In genomic region chr2:157076585-157076984, GRCm38 (mm10) we compare ENCODE assay signal across 10 mouse cellular contexts. TPM values are rescaled to one million over a fixed set of nuclear protein-coding genes. Genes with fewer than 3 reads are reported as not detected.
DNase-seq lines count a peak whose midpoint lies in the region; ATAC-seq and TF ChIP-seq lines count a peak whose summit lies in the region.
"Had no signal": no experiment of that assay in that cellular context is flagged by ENCODE, and none has a peak within 500 bp of the region (broad histone marks: within the 10 kb centered on the region; RNA-seq: fewer than 3 reads in every experiment).

No protein-coding gene starts in this region.

- H3K27ac ChIP-seq in layer of hippocampus, adult 2 months: peak overlapping the region; percentile 95
- H3K27ac ChIP-seq in forebrain, embryonic 10.5 days: no peak overlapping the region
- H3K27ac ChIP-seq in intestine, embryonic 14.5 days (ENCODE audit: low read depth): no peak overlapping the region
- no peak overlapping the region for H3K27ac ChIP-seq in neural tube, embryonic 14.5 days (ENCODE audit: low read depth, low read length)

- no peak for TF ChIP-seq CTCF in layer of hippocampus, adult 2 months (conservative IDR thresholded peaks at IDR 0.05)

- 89% methylated on average over 7 of the region's 7 CpGs for WGBS in forebrain, embryonic 10.5 days
- 76% methylated on average over 7 of the region's 7 CpGs for WGBS in intestine, embryonic 14.5 days
- 83% methylated on average over 7 of the region's 7 CpGs for WGBS in neural tube, embryonic 14.5 days

- no peak for DNase-seq in layer of hippocampus, adult 2 months (ENCODE audit: low spot score in 2 of 2)
- DNase-seq in layer of hippocampus, adult 11-12 months (ENCODE audit: low spot score): no peak
- no peak for DNase-seq in forebrain, embryonic 10.5 days (ENCODE audit: extremely low spot score, low spot score)
- DNase-seq in intestine, embryonic 14.5 days (ENCODE audit: low spot score): no peak
- no peak for DNase-seq in embryo, embryonic 10 days (ENCODE audit: low spot score)
- no peak for DNase-seq in left cerebral cortex, postnatal 14 days (ENCODE audit: low spot score in 2 of 2)
- DNase-seq: spleen, adult 18-20 months had no signal

- peaks cover 18% of the 10 kb centered on the region for H3K27me3 ChIP-seq in forebrain, embryonic 10.5 days (ENCODE audit: poor library complexity, severe bottlenecking)
- H3K27me3 ChIP-seq in intestine, embryonic 14.5 days (replicated peaks; ENCODE audit: control insufficient read depth, insufficient read depth, low read length): no peaks in the 10 kb centered on the region
- no peaks in the 10 kb centered on the region for H3K27me3 ChIP-seq in neural tube, embryonic 14.5 days (ENCODE audit: control insufficient read depth, insufficient read depth, low read length)

- peaks cover 49% of the 10 kb centered on the region for H3K36me3 ChIP-seq in forebrain, embryonic 10.5 days (replicated peaks)
- H3K36me3 ChIP-seq in intestine, embryonic 14.5 days (ENCODE audit: control insufficient read depth, insufficient read depth, low read length): peaks cover 12% of the 10 kb centered on the region
- H3K36me3 ChIP-seq in neural tube, embryonic 14.5 days (ENCODE audit: control insufficient read depth, insufficient read depth, low read length): no peaks in the 10 kb centered on the region

- no peak for ATAC-seq in intestine, embryonic 14.5 days (replicated peaks; ENCODE audit: low FRiP score, low TSS enrichment, low read depth)
- ATAC-seq in neural tube, embryonic 14.5 days (ENCODE audit: low read depth): no peak

- H3K9me3 ChIP-seq in forebrain, embryonic 10.5 days: no peaks in the 10 kb centered on the region
- no peaks in the 10 kb centered on the region for H3K9me3 ChIP-seq in intestine, embryonic 14.5 days (ENCODE audit: control insufficient read depth, low read length)
- H3K9me3 ChIP-seq in neural tube, embryonic 14.5 days (ENCODE audit: control insufficient read depth, low read length): no peaks in the 10 kb centered on the region

- H3K4me1 ChIP-seq in forebrain, embryonic 10.5 days: peaks cover 78% of the 10 kb centered on the region
- H3K4me1 ChIP-seq in intestine, embryonic 14.5 days (replicated peaks; ENCODE audit: control insufficient read depth, insufficient read depth, low read length): peaks cover 63% of the 10 kb centered on the region
- peaks cover 63% of the 10 kb centered on the region for H3K4me1 ChIP-seq in neural tube, embryonic 14.5 days (ENCODE audit: control insufficient read depth, insufficient read depth, low read length)

- H3K4me2 ChIP-seq in intestine, embryonic 14.5 days (ENCODE audit: low read length): peak overlapping the region; percentile 91
- H3K4me2 ChIP-seq in neural tube, embryonic 14.5 days (ENCODE audit: low read depth, low read length): peak overlapping the region; percentile 100

- H3K9ac ChIP-seq in intestine, embryonic 14.5 days (ENCODE audit: low read length): no peak overlapping the region
- H3K9ac ChIP-seq in neural tube, embryonic 14.5 days (replicated peaks; ENCODE audit: low read depth, low read length): peak overlapping the region; percentile 99; the same call in 1 of the 2 replicates

- peak overlapping the region; percentile 80 for H3K4me3 ChIP-seq in layer of hippocampus, adult 2 months
- H3K4me3 ChIP-seq in forebrain, embryonic 10.5 days: peak overlapping the region; percentile 98
- peak overlapping the region; percentile 53; the same call in 1 of the 2 replicates for H3K4me3 ChIP-seq in intestine, embryonic 14.5 days (ENCODE audit: low read depth, low read length)
- H3K4me3 ChIP-seq in neural tube, embryonic 14.5 days (ENCODE audit: low read depth, low read length): peak overlapping the region; percentile 96

- intact Hi-C loops in left cerebral cortex, postnatal 14 days (cut with DNase I): loop anchor here (5.0 kb wide), 2 partner anchors 34 to 199 kb away; no protein-coding TSS in a partner anchor

RNA-seq across cellular contexts. Expression of gene Soga1, which starts 2.5 kb away (rescaled TPM):
- 10 to 100 TPM; 31.4 to 36.3 TPM for total RNA-seq in layer of hippocampus, adult 2 months (2021)
- polyA plus RNA-seq in forebrain, embryonic 10.5 days (2016; fragmentation: Nextera tagmentation; extraction: Ambion mirVana): 3.5 and 4.0 TPM in 2 replicates
- polyA plus RNA-seq in intestine, embryonic 14.5 days (2014; fragmentation: Nextera tagmentation; extraction: Ambion mirVana): 4.7 and 6.1 TPM in 2 replicates
- polyA plus RNA-seq in neural tube, embryonic 14.5 days (2014; fragmentation: Nextera tagmentation; extraction: Ambion mirVana): 10.0 and 10.2 TPM in 2 replicates
- 10 to 100 TPM; 38.8 to 41.1 TPM for total RNA-seq in left cerebral cortex, postnatal 14 days (2021)

RNA-seq across cellular contexts. Expression of gene Tldc2, which starts 10.3 kb away (rescaled TPM):
- total RNA-seq in layer of hippocampus, adult 2 months (2021): not detected
- polyA plus RNA-seq in forebrain, embryonic 10.5 days (2016; fragmentation: Nextera tagmentation; extraction: Ambion mirVana): not detected in 2 replicates
- not detected in 2 replicates for polyA plus RNA-seq in intestine, embryonic 14.5 days (2014; fragmentation: Nextera tagmentation; extraction: Ambion mirVana)
- not detected in 2 replicates for polyA plus RNA-seq in neural tube, embryonic 14.5 days (2014; fragmentation: Nextera tagmentation; extraction: Ambion mirVana)
- total RNA-seq in left cerebral cortex, postnatal 14 days (2021): not detected
- polyA plus RNA-seq: gonadal fat pad, adult 2 months; macrophage had no signal

RNA-seq across cellular contexts. Expression of gene Samhd1, which starts 58.5 kb away (rescaled TPM):
- 10 to 100 TPM; 14.3 to 16.8 TPM for total RNA-seq in layer of hippocampus, adult 2 months (2021)
- polyA plus RNA-seq in forebrain, embryonic 10.5 days (2016; fragmentation: Nextera tagmentation; extraction: Ambion mirVana): 29.4 and 30.4 TPM in 2 replicates
- polyA plus RNA-seq in intestine, embryonic 14.5 days (2014; fragmentation: Nextera tagmentation; extraction: Ambion mirVana): 28.1 and 28.7 TPM in 2 replicates
- 13.2 and 14.9 TPM in 2 replicates for polyA plus RNA-seq in neural tube, embryonic 14.5 days (2014; fragmentation: Nextera tagmentation; extraction: Ambion mirVana)
- 10 to 100 TPM; 12.0 to 14.1 TPM for total RNA-seq in left cerebral cortex, postnatal 14 days (2021)
